Mouse (Mus musculus): ENCODE data around the gene Ints3. TPM values are rescaled to one million over a fixed set of nuclear protein-coding genes. Genes with fewer than 3 reads are reported as not detected.

Ints3 gene
- polyA plus RNA-seq, 1 experiment from 2014 or later, result 31.5 TPM

Other genes starting within 250 kb of the Ints3 start
- gene Rps27, start 220.0 kb downstream of the Ints3 start, polyA plus RNA-seq (2015; fragmentation: Nextera tagmentation; extraction: Ambion mirVana), result 856 and 950 TPM in 2 replicates
- 23.1 and 25.2 TPM in 2 replicates for gene Rab13, start 219.9 kb downstream of the Ints3 start, polyA plus RNA-seq (2015; fragmentation: Nextera tagmentation; extraction: Ambion mirVana)
- gene Jtb, start 202.0 kb downstream of the Ints3 start, polyA plus RNA-seq (2015; fragmentation: Nextera tagmentation; extraction: Ambion mirVana), result 93.0 and 93.3 TPM in 2 replicates
- 0.82 and 2.2 TPM in 2 replicates for gene Creb3l4, start 190.1 kb downstream of the Ints3 start, polyA plus RNA-seq (2015; fragmentation: Nextera tagmentation; extraction: Ambion mirVana)
- 49.3 and 56.0 TPM in 2 replicates for gene Slc39a1, start 185.4 kb downstream of the Ints3 start, polyA plus RNA-seq (2015; fragmentation: Nextera tagmentation; extraction: Ambion mirVana)
- gene Crtc2, start 179.5 kb downstream of the Ints3 start, polyA plus RNA-seq (2015; fragmentation: Nextera tagmentation; extraction: Ambion mirVana), result 20.7 and 28.1 TPM in 2 replicates
- gene Dennd4b, start 168.4 kb downstream of the Ints3 start, polyA plus RNA-seq (2015; fragmentation: Nextera tagmentation; extraction: Ambion mirVana), result 7.3 and 9.0 TPM in 2 replicates
- gene Gatad2b, start 140.4 kb downstream of the Ints3 start, polyA plus RNA-seq (2015; fragmentation: Nextera tagmentation; extraction: Ambion mirVana), result 13.2 and 15.0 TPM in 2 replicates
- 30.5 and 34.3 TPM in 2 replicates for gene Slc27a3, start 43.7 kb downstream of the Ints3 start, polyA plus RNA-seq (2015; fragmentation: Nextera tagmentation; extraction: Ambion mirVana)
- gene Npr1, start 32.2 kb upstream of the Ints3 start, polyA plus RNA-seq (2015; fragmentation: Nextera tagmentation; extraction: Ambion mirVana), result 3.1 and 4.4 TPM in 2 replicates
- gene Ilf2, start 42.5 kb upstream of the Ints3 start, polyA plus RNA-seq (2015; fragmentation: Nextera tagmentation; extraction: Ambion mirVana), result 218 and 229 TPM in 2 replicates
- 97.8 and 98.7 TPM in 2 replicates for gene Snapin, start 57.4 kb upstream of the Ints3 start, polyA plus RNA-seq (2015; fragmentation: Nextera tagmentation; extraction: Ambion mirVana)
- gene Chtop, start 75.9 kb upstream of the Ints3 start, polyA plus RNA-seq (2015; fragmentation: Nextera tagmentation; extraction: Ambion mirVana), result 169 TPM in 2 replicates
- gene S100a1, start 80.8 kb upstream of the Ints3 start, polyA plus RNA-seq (2015; fragmentation: Nextera tagmentation; extraction: Ambion mirVana), result 23.5 and 29.1 TPM in 2 replicates
- gene S100a13, start 80.8 kb upstream of the Ints3 start, polyA plus RNA-seq (2015; fragmentation: Nextera tagmentation; extraction: Ambion mirVana), result 11.7 and 16.8 TPM in 2 replicates
- gene S100a14, start 93.2 kb upstream of the Ints3 start, polyA plus RNA-seq (2015; fragmentation: Nextera tagmentation; extraction: Ambion mirVana), result 0.87 and 13.5 TPM in 2 replicates
- gene S100a16, start 103.6 kb upstream of the Ints3 start, polyA plus RNA-seq (2015; fragmentation: Nextera tagmentation; extraction: Ambion mirVana), result 44.0 and 69.4 TPM in 2 replicates
- 1.1 and 4.3 TPM in 2 replicates for gene S100a3, start 127.0 kb upstream of the Ints3 start, polyA plus RNA-seq (2015; fragmentation: Nextera tagmentation; extraction: Ambion mirVana)
- not detected in 2 replicates for gene S100a2, start 156.6 kb upstream of the Ints3 start, polyA plus RNA-seq (2015; fragmentation: Nextera tagmentation; extraction: Ambion mirVana)
- gene Gm42674, start 168.3 kb upstream of the Ints3 start, polyA plus RNA-seq (2015; fragmentation: Nextera tagmentation; extraction: Ambion mirVana), result not detected in 2 replicates
- 1.2 and 10.7 TPM in 2 replicates for gene S100a4, start 170.1 kb upstream of the Ints3 start, polyA plus RNA-seq (2015; fragmentation: Nextera tagmentation; extraction: Ambion mirVana)
- gene S100a5, start 174.9 kb upstream of the Ints3 start, polyA plus RNA-seq (2015; fragmentation: Nextera tagmentation; extraction: Ambion mirVana), result not detected in 2 replicates
- 43.6 and 90.4 TPM in 2 replicates for gene S100a6, start 179.3 kb upstream of the Ints3 start, polyA plus RNA-seq (2015; fragmentation: Nextera tagmentation; extraction: Ambion mirVana)
- not detected in 2 replicates for gene S100a7a, start 220.4 kb upstream of the Ints3 start, polyA plus RNA-seq (2015; fragmentation: Nextera tagmentation; extraction: Ambion mirVana)
- 9.2 and 16.0 TPM in 2 replicates for gene S100a8, start 235.4 kb upstream of the Ints3 start, polyA plus RNA-seq (2015; fragmentation: Nextera tagmentation; extraction: Ambion mirVana)

Data from neural tube, embryonic 15.5 days (tissue).